ENCODE assay signal across 1 mouse cellular context in the genomic region with DNA sequence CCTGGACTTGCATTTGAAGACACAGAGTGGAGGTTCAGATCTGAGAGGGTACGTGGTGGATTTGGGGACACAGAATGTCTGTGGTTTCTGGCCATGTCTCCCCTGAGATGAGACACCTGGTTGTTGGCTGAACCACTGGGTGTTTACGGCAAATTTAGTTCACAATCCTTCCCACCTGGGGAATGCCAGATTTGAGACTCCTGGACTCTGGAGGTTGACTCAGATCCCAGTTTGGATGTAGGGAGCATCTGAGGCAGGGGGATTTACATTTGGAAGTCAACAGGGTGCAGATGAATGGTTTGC.
TF ChIP-seq lines count a peak whose summit lies in the region.

No protein-coding gene starts in this region.

TF ChIP-seq in ES-E14, 5 proteins besides CTCF, POLR2A, EP300 and RAD21:
- no peak for TF ChIP-seq MAFK (IDR thresholded peaks at IDR 0.05; ENCODE audit: insufficient read depth, low read depth, low read length)
- TF ChIP-seq ZNF384 (IDR thresholded peaks at IDR 0.05; ENCODE audit: low read depth, low read length), result no peak
- no peak for TF ChIP-seq ZC3H11A (IDR thresholded peaks at IDR 0.05; ENCODE audit: borderline replicate concordance, low read depth, low read length)
- TF ChIP-seq CHD2 (IDR thresholded peaks at IDR 0.05; ENCODE audit: low read depth, low read length), result no peak
- TF ChIP-seq HCFC1 (IDR thresholded peaks at IDR 0.05; ENCODE audit: borderline replicate concordance, insufficient read depth, low read length), result no peak
